Mouse (Mus musculus): ENCODE measurements around the gene Csf2rb2.
A peak's percentile ranks its signal among the peaks of the same experiment; 100 is the strongest.

Gene Csf2rb2

GRCm38 (mm10) chr15:78254751-78255150, 50.8 kb downstream of the Csf2rb2 start:
- DNase-seq, result peak; percentile 14

- DNase-seq, result no peak
Observed at GRCm38 (mm10) chr15:78248410-78248809, 57.1 kb downstream of the Csf2rb2 start.

- DNase-seq, result no peak
Observed at GRCm38 (mm10) chr15:78247659-78248058, 57.9 kb downstream of the Csf2rb2 start.

- no peak for DNase-seq
Observed at GRCm38 (mm10) chr15:78246143-78247116, 59.1 kb downstream of the Csf2rb2 start.

GRCm38 (mm10) chr15:78244695-78245492, 60.6 kb downstream of the Csf2rb2 start, which contains the start of gene Ncf4:
Ncf4 (plus strand) TSS chr15:78244801.
- DNase-seq, result peak; percentile 20

GRCm38 (mm10) chr15:78243774-78244173, 61.7 kb downstream of the Csf2rb2 start:
- DNase-seq, result no peak

GRCm38 (mm10) chr15:78243061-78243460, 62.5 kb downstream of the Csf2rb2 start:
- no peak for DNase-seq

- no peak for DNase-seq
Observed at GRCm38 (mm10) chr15:78241335-78241734, 64.2 kb downstream of the Csf2rb2 start.

- no peak for DNase-seq
Observed at GRCm38 (mm10) chr15:78239956-78240617, 65.4 kb downstream of the Csf2rb2 start.

GRCm38 (mm10) chr15:78239453-78239852, 66.1 kb downstream of the Csf2rb2 start:
- peak; percentile 64 for DNase-seq

GRCm38 (mm10) chr15:78234823-78235509, 70.6 kb downstream of the Csf2rb2 start:
- DNase-seq, result no peak

Measured in kidney, adult 9 months (tissue).